Mouse (Mus musculus): ENCODE results near the gene Rtl8c.
A peak's percentile ranks its signal among the peaks of the same experiment; 100 is the strongest.
"Not testable (repeated sequence)": the region's sequence is repeated elsewhere in the genome, so short reads cannot be mapped to it uniquely, and the experiment has no call there.

Gene Rtl8c

DNA sequence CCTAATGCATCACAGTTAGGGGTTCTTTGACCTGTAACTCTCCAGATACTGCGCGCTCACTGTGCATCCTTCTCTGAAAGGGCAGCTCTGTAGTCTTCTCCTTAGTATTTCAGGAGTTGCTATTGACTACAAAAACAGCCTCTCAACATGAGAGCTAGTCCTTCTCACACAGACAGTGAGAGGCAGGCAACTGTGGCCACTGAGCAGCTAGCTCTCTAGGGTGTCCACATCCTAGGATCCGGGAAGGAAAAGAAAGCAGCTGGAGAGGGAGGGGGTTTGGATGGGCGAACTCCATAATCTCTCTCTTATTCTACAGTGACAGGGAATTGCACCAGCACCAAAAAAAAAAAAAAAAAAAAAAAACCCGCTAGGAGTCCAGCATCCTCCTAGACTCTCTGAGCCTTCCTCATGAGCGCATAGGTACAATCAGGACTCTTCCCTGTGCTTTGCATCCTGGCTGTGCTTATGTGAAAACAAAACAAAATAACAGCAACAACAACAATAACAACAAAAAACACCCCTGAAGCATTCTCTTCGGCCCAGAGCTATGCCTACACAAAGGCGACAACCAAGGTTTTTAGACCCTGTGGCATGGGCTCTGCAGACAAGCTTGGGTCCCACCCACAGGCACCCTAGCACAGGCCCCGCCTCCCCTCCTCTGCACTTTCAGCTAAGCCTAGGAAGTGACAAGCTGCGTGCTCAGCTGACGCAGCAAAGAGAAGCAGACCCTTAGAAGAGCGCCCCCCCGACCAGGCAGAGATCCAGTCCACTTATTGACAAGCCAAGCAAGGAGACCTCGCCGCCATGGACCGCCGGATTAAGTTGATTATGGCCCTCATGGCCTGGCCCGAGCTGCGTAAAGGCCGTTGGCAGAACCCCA lies at the start of gene Rtl8c:
TSS of gene Rtl8c (plus strand) at position 791 of the 880 bp plus-strand sequence.
- peak; percentile 13 for DNase-seq (ENCODE audit: low spot score)

GRCm38 (mm10) chrX:53579311-53579710 lies 28.5 kb upstream of the Rtl8c start:
- DNase-seq (ENCODE audit: low spot score), result no peak

GRCm38 (mm10) chrX:53581407-53581806 lies 26.4 kb upstream of the Rtl8c start:
- not testable (repeated sequence) for DNase-seq (ENCODE audit: low spot score)

- not testable (repeated sequence) for DNase-seq (ENCODE audit: low spot score)
Measured at GRCm38 (mm10) chrX:53583404-53583803, 24.4 kb upstream of the Rtl8c start.

DNA sequence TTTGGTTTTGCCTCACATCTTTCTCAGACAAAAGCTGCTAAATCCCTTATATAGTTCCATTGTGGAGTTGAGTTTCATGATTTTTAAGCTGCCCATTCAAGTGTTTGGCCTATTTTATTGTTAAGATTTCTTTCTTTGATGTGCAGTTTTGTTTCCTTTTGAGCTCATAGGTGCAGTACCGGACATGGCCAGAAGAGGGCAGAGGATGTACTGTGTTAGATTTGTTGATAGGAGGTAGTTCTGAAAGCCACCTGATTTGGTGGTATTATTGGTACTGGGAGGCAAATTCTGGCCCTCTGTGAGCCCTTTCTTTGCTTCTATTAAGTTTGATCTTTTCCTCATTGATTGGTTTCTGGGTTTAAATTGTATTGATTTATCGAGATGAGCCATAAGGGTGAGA lies 7.8 kb upstream of the Rtl8c start:
- DNase-seq (ENCODE audit: low spot score), result not testable (repeated sequence)

- not testable (repeated sequence) for DNase-seq (ENCODE audit: low spot score)
Measured at GRCm38 (mm10) chrX:53606176-53606575, 1.7 kb upstream of the Rtl8c start.

DNA sequence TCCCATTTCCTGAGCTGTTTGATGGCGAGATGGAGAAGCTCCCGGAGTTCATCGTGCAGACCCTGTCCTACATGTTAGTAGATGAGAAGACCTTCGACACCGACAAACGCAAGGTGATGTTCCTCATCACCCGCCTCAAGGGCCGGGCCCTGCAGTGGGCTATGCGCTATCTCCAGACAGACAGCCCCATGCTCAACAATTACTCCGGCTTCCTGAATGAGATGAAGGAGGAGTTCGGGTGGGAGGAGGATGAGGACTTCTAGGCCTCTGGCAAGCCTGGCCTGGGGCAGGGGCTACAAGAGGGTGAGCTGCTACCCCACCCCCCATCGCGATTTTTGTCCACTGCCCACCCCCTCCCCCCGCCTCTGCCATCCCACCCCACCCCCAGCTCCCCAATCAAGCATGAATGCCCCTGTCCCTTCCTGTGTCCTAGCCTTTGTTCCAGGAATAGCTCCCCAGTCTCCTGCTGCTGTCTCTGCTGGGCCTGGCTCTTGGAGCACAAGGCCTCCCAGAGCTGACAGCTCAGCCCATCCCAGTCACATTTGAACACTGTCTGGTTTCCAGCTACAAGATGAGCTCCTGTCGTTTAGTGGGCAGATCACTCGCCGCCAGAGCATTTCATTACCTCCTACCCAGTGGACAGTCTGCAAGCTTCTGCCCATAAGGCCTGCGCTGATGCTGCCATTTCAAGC lies 436 bp downstream of the Rtl8c start:
- no peak for DNase-seq (ENCODE audit: low spot score)

DNA sequence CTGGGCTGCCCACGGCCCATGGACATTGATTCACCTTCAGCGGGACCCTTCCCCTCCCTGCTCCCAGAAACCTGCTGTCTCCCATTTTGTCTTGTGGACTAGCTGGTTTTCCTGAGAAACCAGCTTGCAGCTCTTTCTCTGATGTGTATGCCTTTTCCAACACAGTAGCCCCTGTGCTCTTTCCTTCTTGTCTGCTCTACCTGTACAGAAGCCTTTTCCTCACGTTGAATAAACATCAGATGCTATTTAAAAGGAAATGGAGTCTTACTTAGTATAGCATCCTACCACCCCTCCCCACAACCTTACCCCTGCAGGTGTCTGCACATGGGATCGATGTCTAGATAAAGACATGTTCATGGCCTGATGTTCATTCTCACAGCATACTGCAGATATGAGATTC lies 1.0 kb downstream of the Rtl8c start, which contains the start of gene Gm14597:
TSS of gene Gm14597 (minus strand) at position 101 of the 400 bp plus-strand sequence.
- DNase-seq (ENCODE audit: low spot score), result not testable (repeated sequence)

GRCm38 (mm10) chrX:53610571-53610970 lies 2.7 kb downstream of the Rtl8c start:
- peak; percentile 19 for DNase-seq (ENCODE audit: low spot score)

- not testable (repeated sequence) for DNase-seq (ENCODE audit: low spot score)
Measured at GRCm38 (mm10) chrX:53611395-53611794, 3.6 kb downstream of the Rtl8c start.

DNA sequence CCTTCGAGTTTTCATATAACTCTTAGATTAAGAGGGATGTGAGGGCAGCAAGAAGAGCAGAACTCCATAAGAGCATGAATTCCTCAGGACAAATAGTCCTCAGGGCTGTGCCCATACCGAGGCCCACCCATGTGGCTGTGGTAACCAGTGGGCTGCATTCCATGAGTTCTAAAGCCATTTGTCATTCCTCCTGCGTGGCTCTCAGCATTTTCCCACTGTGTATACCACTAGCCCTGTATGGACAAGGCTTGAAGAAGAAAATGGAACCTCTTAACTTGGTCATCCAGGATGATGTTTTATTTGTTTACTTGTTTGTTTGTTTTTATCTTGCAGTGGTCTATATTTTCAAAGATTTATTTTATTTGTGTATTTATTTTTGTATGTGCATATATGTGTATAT lies 30.3 kb downstream of the Rtl8c start:
- DNase-seq (ENCODE audit: low spot score), result not testable (repeated sequence)

DNA sequence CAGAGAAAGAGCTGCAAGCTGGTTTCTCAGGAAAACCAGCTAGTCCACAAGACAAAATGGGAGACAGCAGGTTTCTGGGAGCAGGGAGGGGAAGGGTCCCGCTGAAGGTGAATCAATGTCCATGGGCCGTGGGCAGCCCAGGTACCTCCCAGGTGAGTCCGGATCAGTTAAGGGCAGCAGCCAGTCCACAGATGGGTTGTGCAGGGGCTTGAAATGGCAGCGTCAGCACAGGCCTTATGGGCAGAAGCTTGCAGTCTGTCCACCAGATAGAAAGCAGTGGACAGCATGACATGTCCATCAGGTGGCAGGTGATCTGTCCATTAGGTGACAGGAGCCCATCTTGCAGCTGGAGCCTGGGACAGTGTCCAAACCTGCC lies 34.8 kb downstream of the Rtl8c start:
- DNase-seq (ENCODE audit: low spot score), result not testable (repeated sequence)

DNA sequence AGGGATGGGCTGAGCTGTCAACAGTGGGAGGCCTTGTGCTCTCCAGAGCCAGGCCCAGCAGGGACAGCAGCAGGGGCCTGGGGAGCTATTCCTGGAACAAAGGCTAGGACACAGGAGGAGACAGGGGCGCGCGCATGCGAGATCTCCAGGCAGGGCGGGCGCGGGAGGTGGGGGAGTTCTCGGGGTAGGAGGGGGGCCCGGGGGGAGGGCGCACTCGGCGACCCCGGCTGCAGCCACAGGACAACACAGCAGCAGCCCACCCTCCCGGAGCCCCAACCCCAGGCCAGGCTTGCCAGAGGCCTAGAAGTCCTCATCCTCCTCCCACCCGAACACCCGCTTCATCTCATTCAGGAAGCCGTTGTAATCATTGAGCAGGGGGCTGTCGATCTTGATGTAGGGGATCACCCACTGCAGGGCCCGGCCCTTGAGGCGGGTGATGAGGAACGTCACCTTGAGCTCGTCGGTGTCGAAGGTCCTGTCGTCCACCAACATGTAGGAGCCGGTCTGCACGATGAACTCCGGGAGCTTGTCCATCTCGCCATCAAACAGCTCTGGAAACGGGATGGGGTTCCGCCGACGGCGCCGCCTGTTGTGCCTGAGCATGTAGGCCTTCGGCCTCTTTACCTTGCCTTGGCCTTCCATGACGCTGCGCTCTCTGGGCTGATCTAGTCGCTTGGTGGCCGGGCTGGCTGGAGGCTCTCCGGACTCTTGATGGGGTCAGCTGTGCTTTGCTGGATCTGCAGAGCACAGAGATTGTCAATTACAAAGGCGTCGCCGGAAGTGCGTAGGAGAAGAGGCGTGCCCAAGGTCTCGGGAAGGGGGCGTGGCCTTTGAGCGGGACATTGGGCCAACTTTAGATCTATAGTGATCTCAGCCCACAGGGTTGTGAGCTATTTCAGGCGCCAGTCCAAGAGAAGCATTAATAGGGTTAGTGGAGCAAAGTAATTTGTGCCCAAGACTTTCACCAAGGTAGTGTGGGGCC lies 35.4 kb downstream of the Rtl8c start, which contains the start of gene Rtl8a:
TSS of gene Rtl8a (minus strand) at position 703 of the 982 bp plus-strand sequence.
- DNase-seq (ENCODE audit: low spot score), result peak; percentile 28

GRCm38 (mm10) chrX:53645885-53646284 lies 38.1 kb downstream of the Rtl8c start:
- DNase-seq (ENCODE audit: low spot score), result no peak

DNA sequence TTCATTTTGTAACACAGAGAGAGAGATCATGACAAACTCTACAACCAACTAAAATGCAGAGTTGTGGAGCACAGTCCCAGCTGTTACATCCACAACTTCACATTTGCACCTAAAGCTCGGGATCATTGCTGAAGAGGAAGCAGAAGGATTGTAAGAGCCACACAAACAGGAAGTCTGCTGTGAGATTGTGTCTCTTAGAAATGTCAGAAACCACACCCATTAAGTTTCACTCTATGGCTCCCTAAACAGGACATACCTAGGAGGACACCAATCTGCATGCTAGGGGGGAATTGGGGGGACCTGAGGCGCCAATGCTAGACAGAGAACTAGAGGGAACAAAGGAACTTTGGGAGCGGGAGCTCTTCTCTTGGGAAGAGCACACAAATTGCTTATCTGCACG lies 45.1 kb downstream of the Rtl8c start:
- DNase-seq (ENCODE audit: low spot score), result not testable (repeated sequence)

All from ovary, postnatal 10 days (tissue).